28 mouse cellular contexts compared by ENCODE assay signal in the genomic region with DNA sequence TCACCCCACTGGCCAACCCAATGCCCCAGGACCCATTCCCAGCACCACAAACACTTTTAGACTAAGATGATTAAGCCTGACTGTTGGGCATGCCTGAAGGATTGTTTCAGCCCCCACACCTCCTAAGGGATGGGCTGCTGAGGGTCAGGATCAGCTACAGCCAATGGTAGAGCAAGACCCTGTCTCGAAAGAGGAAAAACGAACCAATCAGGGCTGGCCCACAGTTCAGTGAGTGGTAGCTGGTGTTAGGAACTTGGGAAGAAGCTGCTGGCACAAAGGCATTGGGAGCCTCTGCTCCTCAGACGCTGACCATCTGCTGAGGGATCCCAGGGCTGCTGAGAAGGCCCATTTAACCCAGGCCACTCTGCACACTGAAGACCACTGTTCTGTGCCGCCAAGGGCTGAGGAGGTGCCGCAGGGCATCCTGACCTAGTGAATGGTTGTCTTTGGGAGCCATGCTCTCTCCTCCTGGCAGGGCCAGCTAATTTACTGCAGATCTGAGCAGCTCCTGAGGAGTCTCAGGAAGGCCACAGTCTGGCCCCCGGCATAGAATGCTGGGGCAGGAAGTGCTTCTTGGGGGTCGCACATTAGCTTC. TPM values are rescaled to one million over a fixed set of nuclear protein-coding genes. Genes with fewer than 3 reads are reported as not detected.
DNase-seq lines count a peak whose midpoint lies in the region; ATAC-seq and TF ChIP-seq lines count a peak whose summit lies in the region.
"Had no signal": no experiment of that assay in that cellular context is flagged by ENCODE, and none has a peak within 500 bp of the region (broad histone marks: within the 10 kb centered on the region; RNA-seq: fewer than 3 reads in every experiment).

No protein-coding gene starts in this region.

- no peaks in the 10 kb centered on the region for H3K9me3 ChIP-seq in hindbrain, embryonic 10.5 days
- no peaks in the 10 kb centered on the region for H3K9me3 ChIP-seq in hindbrain, embryonic 11.5 days (ENCODE audit: control insufficient read depth, low read length)
- H3K9me3 ChIP-seq in ES-E14 (ENCODE audit: control insufficient read depth, insufficient read depth, low read depth, low read length), result no peaks in the 10 kb centered on the region
- H3K9me3 ChIP-seq in embryonic facial prominence, embryonic 10.5 days, result no peaks in the 10 kb centered on the region
- H3K9me3 ChIP-seq in limb, embryonic 10.5 days (replicated peaks), result no peaks in the 10 kb centered on the region
- H3K9me3 ChIP-seq: forebrain, embryonic 12.5 days; heart, embryonic 10.5 days; heart, embryonic 15.5 days; hindbrain, embryonic 13.5 days; liver, embryonic 13.5 days; midbrain, embryonic 10.5 days; midbrain, embryonic 15.5 days had no signal

- no peak overlapping the region for H3K4me3 ChIP-seq in hindbrain, embryonic 10.5 days
- H3K4me3 ChIP-seq in hindbrain, embryonic 11.5 days (ENCODE audit: low read depth, low read length), result no peak overlapping the region
- H3K4me3 ChIP-seq in ES-E14 (ENCODE audit: insufficient read depth in 1 of 2, low read depth in 1 of 2, low read length in 2 of 2, poor library complexity in 1 of 2, severe bottlenecking in 1 of 2), result peak overlapping the region in 1 of 2 experiments; percentile 43; a peak in 3 of 4 replicates
- H3K4me3 ChIP-seq in embryonic facial prominence, embryonic 10.5 days, result no peak overlapping the region
- no peak overlapping the region for H3K4me3 ChIP-seq in limb, embryonic 10.5 days
- H3K4me3 ChIP-seq: erythroblast, embryonic 14.5 days; forebrain, embryonic 12.5 days; heart, embryonic 10.5 days; heart, embryonic 15.5 days; hindbrain, embryonic 13.5 days; liver, embryonic 13.5 days; midbrain, embryonic 10.5 days; midbrain, embryonic 15.5 days had no signal

- 67% methylated on average over 7 of the region's 7 CpGs for WGBS in hindbrain, embryonic 10.5 days
- 75% methylated on average over 7 of the region's 7 CpGs for whole genome bisulfite sequencing in hindbrain, embryonic 11.5 days
- 39% methylated on average over 7 of the region's 7 CpGs for WGBS in embryonic facial prominence, embryonic 10.5 days
- WGBS in limb, embryonic 10.5 days, result 68% methylated on average over 7 of the region's 7 CpGs

- ATAC-seq in hindbrain, embryonic 11.5 days (ENCODE audit: low FRiP score), result no peak
- ATAC-seq: inflammation-experienced regulatory T-cells, adult 6 months; midbrain, embryonic 15.5 days had no signal

- DNase-seq in hindbrain, embryonic 10.5 days (ENCODE audit: low spot score), result peak; percentile 44
- DNase-seq in hindbrain, embryonic 11.5 days (ENCODE audit: low spot score), result no peak
- DNase-seq in ES-E14 (ENCODE audit: low read depth, low spot score), result no peak
- peak; percentile 61 for DNase-seq in embryonic facial prominence, embryonic 10.5 days (ENCODE audit: low spot score)
- DNase-seq in limb, embryonic 10.5 days (ENCODE audit: low spot score), result no peak
- DNase-seq in thymus, adult 18-20 months, result no peak
- no peak for DNase-seq in spleen, postnatal 10 days (ENCODE audit: low spot score in 2 of 2)
- DNase-seq in MN1 (ENCODE audit: low spot score), result no peak
- DNase-seq: adrenal gland, postnatal 14 days; cerebellum, adult 18-20 months; cerebellum, postnatal 25 days; gastrocnemius, postnatal 25 days; heart, adult 11 months; kidney, adult 11 months; kidney, postnatal 4 days; liver, embryonic 13.5 days; lung, embryonic 14.5 days; lung, postnatal 14 days; right cerebral cortex, postnatal 25 days; thymus, postnatal 25 days had no signal

- peaks cover 20% of the 10 kb centered on the region for H3K4me1 ChIP-seq in hindbrain, embryonic 10.5 days (replicated peaks)
- H3K4me1 ChIP-seq in hindbrain, embryonic 11.5 days (replicated peaks; ENCODE audit: control insufficient read depth, insufficient read depth, low read length), result no peaks in the 10 kb centered on the region
- no peaks in the 10 kb centered on the region; a peak in 1 of 4 replicates for H3K4me1 ChIP-seq in ES-E14 (ENCODE audit: control insufficient read depth in 2 of 2, insufficient read depth in 2 of 2, low read length in 2 of 2, poor library complexity in 1 of 2)
- H3K4me1 ChIP-seq in embryonic facial prominence, embryonic 10.5 days, result peaks cover 23% of the 10 kb centered on the region
- peaks cover 17% of the 10 kb centered on the region for H3K4me1 ChIP-seq in limb, embryonic 10.5 days
- H3K4me1 ChIP-seq: midbrain, embryonic 15.5 days had no signal

- no peaks in the 10 kb centered on the region for H3K36me3 ChIP-seq in hindbrain, embryonic 10.5 days
- no peaks in the 10 kb centered on the region for H3K36me3 ChIP-seq in hindbrain, embryonic 11.5 days (ENCODE audit: control insufficient read depth, insufficient read depth, low read length)
- H3K36me3 ChIP-seq in ES-E14 (ENCODE audit: control insufficient read depth, insufficient read depth, low read length, poor library complexity, severe bottlenecking), result no peaks in the 10 kb centered on the region
- no peaks in the 10 kb centered on the region for H3K36me3 ChIP-seq in embryonic facial prominence, embryonic 10.5 days (replicated peaks)
- H3K36me3 ChIP-seq in limb, embryonic 10.5 days, result no peaks in the 10 kb centered on the region
- H3K36me3 ChIP-seq: forebrain, embryonic 12.5 days; heart, embryonic 10.5 days; heart, embryonic 15.5 days; hindbrain, embryonic 13.5 days; liver, embryonic 13.5 days; midbrain, embryonic 10.5 days; midbrain, embryonic 15.5 days had no signal

- peak overlapping the region; percentile 45 for H3K27ac ChIP-seq in hindbrain, embryonic 10.5 days
- H3K27ac ChIP-seq in hindbrain, embryonic 11.5 days (ENCODE audit: low read depth, low read length), result no peak overlapping the region
- H3K27ac ChIP-seq in ES-E14 (ENCODE audit: insufficient read depth, low read depth, low read length, poor library complexity, severe bottlenecking), result no peak overlapping the region
- peak overlapping the region; percentile 71 for H3K27ac ChIP-seq in embryonic facial prominence, embryonic 10.5 days (replicated peaks)
- H3K27ac ChIP-seq in limb, embryonic 10.5 days, result peak overlapping the region; percentile 5; the same call in 1 of the 2 replicates
- H3K27ac ChIP-seq: forebrain, embryonic 12.5 days; heart, embryonic 10.5 days; heart, embryonic 15.5 days; hindbrain, embryonic 13.5 days; liver, embryonic 13.5 days; midbrain, embryonic 10.5 days; midbrain, embryonic 15.5 days had no signal

- in situ Hi-C loops in ES-E14 (cut with MboI; ENCODE audit: low sequenced_read_pairs in 2 of 2, unreplicated experiment in 2 of 2), result no loop called here

- no peak overlapping the region for H3K4me2 ChIP-seq in hindbrain, embryonic 11.5 days (replicated peaks; ENCODE audit: low read depth, low read length)
- H3K4me2 ChIP-seq: forebrain, embryonic 12.5 days; heart, embryonic 15.5 days; hindbrain, embryonic 13.5 days; liver, embryonic 13.5 days; lung, embryonic 14.5 days; midbrain, embryonic 15.5 days had no signal

- no peak overlapping the region for H3K9ac ChIP-seq in hindbrain, embryonic 11.5 days (ENCODE audit: low read depth, low read length)
- H3K9ac ChIP-seq in ES-E14 (ENCODE audit: insufficient read depth, low read depth, low read length, poor library complexity, severe bottlenecking), result peak overlapping the region; percentile 36; the same call in 1 of the 2 replicates
- H3K9ac ChIP-seq: forebrain, embryonic 12.5 days; heart, embryonic 15.5 days; hindbrain, embryonic 13.5 days; liver, embryonic 13.5 days; lung, embryonic 14.5 days; midbrain, embryonic 15.5 days had no signal

- no peaks in the 10 kb centered on the region for H3K27me3 ChIP-seq in hindbrain, embryonic 10.5 days (ENCODE audit: insufficient read depth, poor library complexity, severe bottlenecking)
- H3K27me3 ChIP-seq in hindbrain, embryonic 11.5 days (ENCODE audit: control insufficient read depth, insufficient read depth, low read length), result no peaks in the 10 kb centered on the region
- H3K27me3 ChIP-seq in embryonic facial prominence, embryonic 10.5 days (replicated peaks; ENCODE audit: low read depth, poor library complexity, severe bottlenecking), result no peaks in the 10 kb centered on the region
- no peaks in the 10 kb centered on the region for H3K27me3 ChIP-seq in limb, embryonic 10.5 days (ENCODE audit: low read depth, poor library complexity, severe bottlenecking)
- H3K27me3 ChIP-seq: forebrain, embryonic 12.5 days; heart, embryonic 15.5 days; midbrain, embryonic 15.5 days had no signal

TF ChIP-seq in ES-E14, 5 proteins besides CTCF, POLR2A, EP300 and RAD21:
- TF ChIP-seq ZC3H11A (IDR thresholded peaks at IDR 0.05; ENCODE audit: borderline replicate concordance, low read depth, low read length), result no peak
- TF ChIP-seq ZNF384 (IDR thresholded peaks at IDR 0.05; ENCODE audit: low read depth, low read length), result no peak

RNA-seq across cellular contexts. Expression of gene Pex26, which starts 16.0 kb away (rescaled TPM):
- polyA plus RNA-seq in hindbrain, embryonic 10.5 days (2016; fragmentation: Nextera tagmentation; extraction: Ambion mirVana), result 9.2 and 10.1 TPM in 2 replicates
- polyA plus RNA-seq in hindbrain, embryonic 11.5 days (2014; fragmentation: Nextera tagmentation; extraction: Ambion mirVana), result 5.7 and 6.4 TPM in 2 replicates
- 6.6 and 7.6 TPM in 2 replicates for total RNA-seq in ES-E14 (2012; rRNA removed)
- 10.9 and 11.5 TPM in 2 replicates for polyA plus RNA-seq in embryonic facial prominence, embryonic 10.5 days (2016; fragmentation: Nextera tagmentation; extraction: Ambion mirVana)
- polyA plus RNA-seq in limb, embryonic 10.5 days (2016; fragmentation: Nextera tagmentation; extraction: Ambion mirVana), result 8.9 and 10.3 TPM in 2 replicates

RNA-seq across cellular contexts. Expression of gene Mical3, which starts 36.7 kb away (rescaled TPM):
- 10.3 and 11.8 TPM in 2 replicates for polyA plus RNA-seq in hindbrain, embryonic 10.5 days (2016; fragmentation: Nextera tagmentation; extraction: Ambion mirVana)
- polyA plus RNA-seq in hindbrain, embryonic 11.5 days (2014; fragmentation: Nextera tagmentation; extraction: Ambion mirVana), result 17.1 and 27.4 TPM in 2 replicates
- total RNA-seq in ES-E14 (2012; rRNA removed), result 30.0 and 30.9 TPM in 2 replicates
- polyA plus RNA-seq in embryonic facial prominence, embryonic 10.5 days (2016; fragmentation: Nextera tagmentation; extraction: Ambion mirVana), result 9.9 and 10.4 TPM in 2 replicates
- 8.2 and 9.8 TPM in 2 replicates for polyA plus RNA-seq in limb, embryonic 10.5 days (2016; fragmentation: Nextera tagmentation; extraction: Ambion mirVana)

RNA-seq across cellular contexts. Expression of gene Tuba8, which starts 43.0 kb away (rescaled TPM):
- polyA plus RNA-seq in hindbrain, embryonic 10.5 days (2016; fragmentation: Nextera tagmentation; extraction: Ambion mirVana), result 0.30 and 0.41 TPM in 2 replicates
- polyA plus RNA-seq in hindbrain, embryonic 11.5 days (2014; fragmentation: Nextera tagmentation; extraction: Ambion mirVana), result 0.54 and 0.60 TPM in 2 replicates
- 0.37 and 0.62 TPM in 2 replicates for total RNA-seq in ES-E14 (2012; rRNA removed)
- polyA plus RNA-seq in embryonic facial prominence, embryonic 10.5 days (2016; fragmentation: Nextera tagmentation; extraction: Ambion mirVana), result 0.41 and 0.60 TPM in 2 replicates
- polyA plus RNA-seq in limb, embryonic 10.5 days (2016; fragmentation: Nextera tagmentation; extraction: Ambion mirVana), result 0.33 and 0.40 TPM in 2 replicates

Comparison
In these comparisons a context has a peak if more than half of its experiments do, and no peak if none do; other contexts are left out.
1. DNase-seq: peak in hindbrain, embryonic 10.5 days (single experiment) and embryonic facial prominence, embryonic 10.5 days (single experiment); none in hindbrain, embryonic 11.5 days (single experiment), ES-E14 (single experiment), limb, embryonic 10.5 days (single experiment), thymus, adult 18-20 months (0 of 2), spleen, postnatal 10 days (0 of 2) and MN1 (single experiment).
2. H3K27ac ChIP-seq: peak in hindbrain, embryonic 10.5 days (single experiment), embryonic facial prominence, embryonic 10.5 days (single experiment) and limb, embryonic 10.5 days (single experiment); none in hindbrain, embryonic 11.5 days (single experiment) and ES-E14 (single experiment).